Mouse (Mus musculus): ENCODE measurements at regions not wholly inside any gene's neighbourhood (a gene's known extent, or its start where the extent isn't known, plus 50 kb on each side); places are given as distances from the start of the nearest gene placed in this dataset.

DNA sequence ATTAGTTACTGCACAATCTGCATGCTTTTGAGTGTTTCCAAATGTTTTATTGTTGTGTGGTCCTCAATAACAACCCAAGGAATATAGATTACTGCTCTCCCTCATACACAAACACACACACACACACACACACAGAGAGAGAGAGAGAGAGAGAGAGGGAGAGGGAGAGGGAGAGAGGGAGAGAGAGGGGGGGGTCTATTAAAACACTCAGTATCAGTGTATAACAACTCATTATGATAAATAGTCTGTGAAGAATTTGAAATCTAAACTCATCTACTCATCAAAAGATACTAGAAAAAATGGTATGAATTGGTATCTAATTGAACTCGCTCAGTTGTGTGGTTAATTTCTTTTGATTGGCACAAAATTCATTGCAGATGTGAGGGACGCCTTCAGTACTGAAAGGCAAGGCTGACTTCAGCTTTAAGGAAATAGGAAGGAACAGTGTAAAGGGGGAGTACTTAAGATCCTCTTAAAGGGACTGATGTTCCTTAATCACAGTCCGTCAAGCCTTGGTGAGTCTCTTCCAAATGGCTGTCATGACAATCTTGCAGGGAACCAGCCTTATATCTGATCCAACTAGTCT, 72.6 kb upstream of the Npy2r start:
- no peaks in the 10 kb centered on the region for H3K79me2 ChIP-seq (replicated peaks; ENCODE audit: control insufficient read depth, insufficient read depth, low read length)
- TF ChIP-seq CTCF (IDR thresholded peaks at IDR 0.05) (no peak), EP300 (IDR thresholded peaks at IDR 0.05; ENCODE audit: insufficient read depth, low read depth, low read length) (no peak), POLR2A (IDR thresholded peaks at IDR 0.05; ENCODE audit: insufficient read depth, low read depth, low read length) (no peak)
- H3K27me3 ChIP-seq (ENCODE audit: control insufficient read depth, insufficient read depth, low read length), result no peaks in the 10 kb centered on the region
- 67% methylated on average over 3 of the region's 3 CpGs for WGBS
- H3K27ac ChIP-seq, result no peak overlapping the region
- H3K4me3 ChIP-seq, result no peak overlapping the region
- H3K36me3 ChIP-seq (ENCODE audit: control insufficient read depth, insufficient read depth, low read length), result no peaks in the 10 kb centered on the region
- no peaks in the 10 kb centered on the region for H3K4me1 ChIP-seq (ENCODE audit: control insufficient read depth, insufficient read depth, low read length)
- no peak overlapping the region for H3K9ac ChIP-seq (ENCODE audit: low read depth, low read length)
- intact Hi-C loops (cut with DNase I), result no loop called here
- DNase-seq, result no peak

DNA sequence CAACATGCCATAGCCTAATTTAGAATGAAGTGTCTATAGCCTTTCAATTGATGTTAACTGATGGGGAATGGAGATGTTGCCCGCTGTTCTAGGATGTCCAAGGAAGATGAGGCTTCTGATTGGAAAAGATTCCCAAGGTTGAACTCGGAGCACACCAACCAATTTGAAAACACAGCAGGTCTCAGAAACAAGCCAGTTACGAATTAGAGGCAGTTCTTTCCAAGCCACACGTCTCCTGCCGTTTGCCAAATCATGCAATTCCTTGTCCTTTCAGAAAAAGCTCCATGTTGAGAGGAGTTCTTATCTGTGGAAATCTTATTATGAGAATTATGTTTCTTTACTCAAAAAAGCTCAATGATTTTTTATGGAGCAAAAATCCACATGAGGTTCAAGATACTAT, 71.5 kb upstream of the Npy2r start:
- Histone ChIP-seq H3K79me2 (replicated peaks; ENCODE audit: control insufficient read depth, insufficient read depth, low read length) (no peaks in the 10 kb centered on the region), H3K4me1 (ENCODE audit: control insufficient read depth, insufficient read depth, low read length) (no peaks in the 10 kb centered on the region), H3K36me3 (ENCODE audit: control insufficient read depth, insufficient read depth, low read length) (no peaks in the 10 kb centered on the region), H3K27me3 (ENCODE audit: control insufficient read depth, insufficient read depth, low read length) (no peaks in the 10 kb centered on the region), H3K9ac (ENCODE audit: low read depth, low read length) (no peak overlapping the region), H3K27ac (no peak overlapping the region), H3K4me3 (no peak overlapping the region)
- WGBS, result 77% methylated on average over 5 of the region's 5 CpGs
- intact Hi-C loops (cut with DNase I), result no loop called here
- no peak for TF ChIP-seq EP300 (IDR thresholded peaks at IDR 0.05; ENCODE audit: insufficient read depth, low read depth, low read length)
- no peak for TF ChIP-seq POLR2A (IDR thresholded peaks at IDR 0.05; ENCODE audit: insufficient read depth, low read depth, low read length)
- TF ChIP-seq CTCF (IDR thresholded peaks at IDR 0.05), result no peak
- no peak for DNase-seq

DNA sequence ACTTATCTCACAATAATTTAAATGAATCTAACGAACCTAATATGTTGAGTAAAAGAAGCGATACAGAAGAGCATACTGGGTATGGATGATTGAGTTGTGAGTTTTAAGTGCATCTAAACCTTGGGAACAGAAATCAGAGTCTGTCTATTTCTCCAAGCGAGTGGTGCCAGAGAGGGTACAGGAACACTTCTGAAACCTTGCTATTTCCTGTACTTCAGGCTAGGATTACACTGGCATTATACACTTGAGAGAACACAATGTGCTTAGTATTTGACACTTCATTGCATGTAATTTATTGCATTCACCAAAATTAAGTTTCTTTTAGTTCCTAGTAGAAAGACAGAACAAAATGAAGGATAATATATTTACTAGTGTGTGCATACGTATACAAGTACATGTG, 54.0 kb upstream of the Npy2r start:
- Histone ChIP-seq H3K9ac (ENCODE audit: low read depth, low read length) (no peak overlapping the region), H3K4me1 (ENCODE audit: control insufficient read depth, insufficient read depth, low read length) (no peaks in the 10 kb centered on the region), H3K27me3 (ENCODE audit: control insufficient read depth, insufficient read depth, low read length) (no peaks in the 10 kb centered on the region), H3K27ac (no peak overlapping the region), H3K4me3 (no peak overlapping the region), H3K79me2 (replicated peaks; ENCODE audit: control insufficient read depth, insufficient read depth, low read length) (no peaks in the 10 kb centered on the region), H3K36me3 (ENCODE audit: control insufficient read depth, insufficient read depth, low read length) (no peaks in the 10 kb centered on the region)
- 77% methylated on average over 4 of the region's 4 CpGs for WGBS
- intact Hi-C loops (cut with DNase I), result no loop called here
- DNase-seq, result no peak
- no peak for TF ChIP-seq CTCF (IDR thresholded peaks at IDR 0.05)
- TF ChIP-seq POLR2A (IDR thresholded peaks at IDR 0.05; ENCODE audit: insufficient read depth, low read depth, low read length), result no peak
- no peak for TF ChIP-seq EP300 (IDR thresholded peaks at IDR 0.05; ENCODE audit: insufficient read depth, low read depth, low read length)

DNA sequence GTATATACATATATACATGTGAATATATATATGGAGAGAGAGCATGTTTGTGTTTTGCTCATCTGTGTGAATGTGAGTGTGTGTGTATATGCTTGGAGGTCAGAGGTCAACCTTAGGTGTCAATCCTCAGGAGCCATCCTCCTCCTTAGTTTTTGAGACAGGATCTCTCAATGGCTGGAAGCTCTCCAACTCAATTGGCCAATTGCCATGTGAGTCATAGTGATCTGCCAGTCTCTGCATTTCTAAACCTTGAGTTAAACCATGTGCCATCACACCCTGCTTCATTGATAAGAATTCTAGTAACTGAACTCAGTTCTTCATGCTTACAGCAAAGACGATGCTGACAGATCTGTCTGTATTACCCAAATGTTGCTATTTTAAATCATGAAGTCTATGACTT, 50.8 kb upstream of the Npy2r start:
- Histone ChIP-seq H3K27me3 (ENCODE audit: control insufficient read depth, insufficient read depth, low read length) (no peaks in the 10 kb centered on the region), H3K27ac (no peak overlapping the region), H3K79me2 (replicated peaks; ENCODE audit: control insufficient read depth, insufficient read depth, low read length) (no peaks in the 10 kb centered on the region), H3K4me1 (ENCODE audit: control insufficient read depth, insufficient read depth, low read length) (no peaks in the 10 kb centered on the region), H3K9ac (ENCODE audit: low read depth, low read length) (no peak overlapping the region), H3K4me3 (no peak overlapping the region), H3K36me3 (ENCODE audit: control insufficient read depth, insufficient read depth, low read length) (no peaks in the 10 kb centered on the region)
- no peak for DNase-seq
- 44% methylated on average over 1 of the region's 1 CpGs for WGBS
- no peak for TF ChIP-seq CTCF (IDR thresholded peaks at IDR 0.05)
- TF ChIP-seq POLR2A (IDR thresholded peaks at IDR 0.05; ENCODE audit: insufficient read depth, low read depth, low read length), result no peak
- TF ChIP-seq EP300 (IDR thresholded peaks at IDR 0.05; ENCODE audit: insufficient read depth, low read depth, low read length), result no peak
- intact Hi-C loops (cut with DNase I), result no loop called here
